In genomic region chrX:102660712-102661111, GRCm38 (mm10) we compare ENCODE assay signal across 9 mouse cellular contexts. TPM values are rescaled to one million over a fixed set of nuclear protein-coding genes. Genes with fewer than 3 reads are reported as not detected.
A peak's percentile ranks its signal among the peaks of the same experiment; 100 is the strongest.
DNase-seq lines count a peak whose midpoint lies in the region; TF ChIP-seq lines count a peak whose summit lies in the region.
"Had no signal": no experiment of that assay in that cellular context is flagged by ENCODE, and none has a peak within 500 bp of the region (broad histone marks: within the 10 kb centered on the region; RNA-seq: fewer than 3 reads in every experiment).

No protein-coding gene starts in this region.

- 17% methylated on average over 3 of the region's 3 CpGs for WGBS in forebrain, embryonic 10.5 days

- H3K4me1 ChIP-seq in forebrain, embryonic 10.5 days, result no peaks in the 10 kb centered on the region
- H3K4me1 ChIP-seq: embryonic facial prominence, embryonic 13.5 days had no signal

- no peak overlapping the region for H3K4me3 ChIP-seq in left cerebral cortex, adult 2 months
- H3K4me3 ChIP-seq in layer of hippocampus, adult 2 months, result no peak overlapping the region
- no peak overlapping the region for H3K4me3 ChIP-seq in forebrain, embryonic 10.5 days
- H3K4me3 ChIP-seq: embryonic facial prominence, embryonic 13.5 days had no signal

- H3K27ac ChIP-seq in left cerebral cortex, adult 2 months, result no peak overlapping the region
- H3K27ac ChIP-seq in layer of hippocampus, adult 2 months, result no peak overlapping the region
- H3K27ac ChIP-seq in forebrain, embryonic 10.5 days, result no peak overlapping the region
- H3K27ac ChIP-seq: embryonic facial prominence, embryonic 13.5 days had no signal

- peak; percentile 53 for TF ChIP-seq CTCF in left cerebral cortex, adult 2 months (IDR thresholded peaks at IDR 0.05)
- TF ChIP-seq CTCF in layer of hippocampus, adult 2 months (conservative IDR thresholded peaks at IDR 0.05), result peak; percentile 77

- no peaks in the 10 kb centered on the region for H3K9me3 ChIP-seq in forebrain, embryonic 10.5 days
- H3K9me3 ChIP-seq: embryonic facial prominence, embryonic 13.5 days had no signal

- intact Hi-C loops in left cerebral cortex, adult 2 months (cut with DNase I), result no loop called here
- intact Hi-C loops in left cerebral cortex, postnatal 10 days (cut with DNase I), result no loop called here

- peaks cover 29% of the 10 kb centered on the region for H3K27me3 ChIP-seq in forebrain, embryonic 10.5 days (ENCODE audit: poor library complexity, severe bottlenecking)

- H3K36me3 ChIP-seq in forebrain, embryonic 10.5 days (replicated peaks), result no peaks in the 10 kb centered on the region
- H3K36me3 ChIP-seq: embryonic facial prominence, embryonic 13.5 days had no signal

- peak; percentile 20 to 22 for DNase-seq in adrenal gland, postnatal 36 days
- DNase-seq in adrenal gland, adult 18-20 months (ENCODE audit: low spot score in 2 of 2), result no peak
- no peak for DNase-seq in left cerebral cortex, adult 2 months (ENCODE audit: extremely low spot score in 1 of 2, low spot score in 2 of 2)
- no peak for DNase-seq in left cerebral cortex, postnatal 10 days (ENCODE audit: extremely low spot score in 1 of 2, low spot score in 2 of 2)
- peak; percentile 27 for DNase-seq in R1 (ENCODE audit: low read depth, low spot score)
- peak; percentile 8 to 25 for DNase-seq in layer of hippocampus, adult 2 months (ENCODE audit: low spot score in 2 of 2)
- DNase-seq in forebrain, embryonic 10.5 days (ENCODE audit: extremely low spot score, low spot score), result no peak
- no peak for DNase-seq in ovary, adult 18-20 months (ENCODE audit: low spot score)

RNA-seq across cellular contexts. Expression of gene Phka1, which starts 16.7 kb away (rescaled TPM):
- 10 to 100 TPM; 14.3 to 17.2 TPM for total RNA-seq in adrenal gland, postnatal 36 days (2021)
- total RNA-seq in adrenal gland, adult 18-20 months (2021), result 10 to 100 TPM; 13.0 to 15.9 TPM
- total RNA-seq in left cerebral cortex, adult 2 months (2021), result 10 to 100 TPM; 18.2 to 19.1 TPM
- total RNA-seq in left cerebral cortex, postnatal 10 days (2021), result 10 to 100 TPM; 14.9 to 16.3 TPM
- 10 to 100 TPM; 24.2 to 26.8 TPM for total RNA-seq in layer of hippocampus, adult 2 months (2021)
- 6.4 and 7.2 TPM in 2 replicates for polyA plus RNA-seq in forebrain, embryonic 10.5 days (2016; fragmentation: Nextera tagmentation; extraction: Ambion mirVana)

RNA-seq across cellular contexts. Expression of gene Gm3880, which starts 26.1 kb away (rescaled TPM):
- 1 to 10 TPM in 1 of 2 experiments, not detected in 1; 1.2 TPM for total RNA-seq in adrenal gland, postnatal 36 days (2021)
- 1 to 10 TPM in 1 of 2 experiments, not detected in 1; 5.8 TPM for total RNA-seq in adrenal gland, adult 18-20 months (2021)
- not detected for total RNA-seq in left cerebral cortex, adult 2 months (2021)
- total RNA-seq in left cerebral cortex, postnatal 10 days (2021), result not detected
- not detected for total RNA-seq in layer of hippocampus, adult 2 months (2021)
- polyA plus RNA-seq in forebrain, embryonic 10.5 days (2016; fragmentation: Nextera tagmentation; extraction: Ambion mirVana), result not detected in 2 replicates
- polyA plus RNA-seq: embryonic facial prominence, embryonic 13.5 days had no signal

RNA-seq across cellular contexts. Expression of gene Gm9112, which starts 46.7 kb away (rescaled TPM):
- not detected for total RNA-seq in adrenal gland, postnatal 36 days (2021)
- total RNA-seq in adrenal gland, adult 18-20 months (2021), result not detected
- not detected for total RNA-seq in left cerebral cortex, adult 2 months (2021)
- total RNA-seq in left cerebral cortex, postnatal 10 days (2021), result not detected
- not detected for total RNA-seq in layer of hippocampus, adult 2 months (2021)
- not detected in 2 replicates for polyA plus RNA-seq in forebrain, embryonic 10.5 days (2016; fragmentation: Nextera tagmentation; extraction: Ambion mirVana)
- polyA plus RNA-seq: embryonic facial prominence, embryonic 13.5 days had no signal

RNA-seq across cellular contexts. Expression of gene Dmrtc1b, which starts 47.0 kb away (rescaled TPM):
- total RNA-seq in adrenal gland, postnatal 36 days (2021), result not detected
- not detected for total RNA-seq in adrenal gland, adult 18-20 months (2021)
- total RNA-seq in left cerebral cortex, adult 2 months (2021), result not detected
- not detected for total RNA-seq in left cerebral cortex, postnatal 10 days (2021)
- not detected for total RNA-seq in layer of hippocampus, adult 2 months (2021)
- polyA plus RNA-seq in forebrain, embryonic 10.5 days (2016; fragmentation: Nextera tagmentation; extraction: Ambion mirVana), result not detected in 2 replicates
- polyA plus RNA-seq: embryonic facial prominence, embryonic 13.5 days had no signal

Comparison
In these comparisons a context has a peak if more than half of its experiments do, and no peak if none do; other contexts are left out.
1. DNase-seq: peak in adrenal gland, postnatal 36 days (2 of 2), R1 (single experiment) and layer of hippocampus, adult 2 months (2 of 2); none in adrenal gland, adult 18-20 months (0 of 2), left cerebral cortex, adult 2 months (0 of 2), left cerebral cortex, postnatal 10 days (0 of 2), forebrain, embryonic 10.5 days (single experiment) and ovary, adult 18-20 months (single experiment).